Comparison of ENCODE assay signal across 8 mouse cellular contexts in genomic region chr16:90400314-90400713, GRCm38 (mm10). TPM values are rescaled to one million over a fixed set of nuclear protein-coding genes. Genes with fewer than 3 reads are reported as not detected.
DNase-seq lines count a peak whose midpoint lies in the region; ATAC-seq and TF ChIP-seq lines count a peak whose summit lies in the region.

No protein-coding gene starts in this region.

- H3K36me3 ChIP-seq in lung, embryonic 14.5 days (ENCODE audit: insufficient read depth), result no peaks in the 10 kb centered on the region
- 0 out of 2 replicates have a peak, but pooled peaks cover 9% of the 10 kb centered on the region for H3K36me3 ChIP-seq in embryonic facial prominence, embryonic 14.5 days (ENCODE audit: control insufficient read depth, insufficient read depth, low read length)
- no peaks in the 10 kb centered on the region for H3K36me3 ChIP-seq in stomach, embryonic 16.5 days (ENCODE audit: control insufficient read depth, insufficient read depth, low read length)

- H3K4me2 ChIP-seq in lung, embryonic 14.5 days, result 0 out of 2 replicates have a peak overlapping the region, but pooled peaks have one; percentile 20
- peak overlapping the region; percentile 37 for H3K4me2 ChIP-seq in embryonic facial prominence, embryonic 14.5 days (ENCODE audit: low read depth, low read length)
- peak overlapping the region; percentile 21; the same call in 1 of the 2 replicates for H3K4me2 ChIP-seq in stomach, embryonic 16.5 days (ENCODE audit: low read depth, low read length)

- no peaks in the 10 kb centered on the region for H3K27me3 ChIP-seq in lung, embryonic 14.5 days (ENCODE audit: insufficient read depth, low read length)
- H3K27me3 ChIP-seq in embryonic facial prominence, embryonic 14.5 days (replicated peaks; ENCODE audit: control insufficient read depth, insufficient read depth, low read length), result no peaks in the 10 kb centered on the region
- no peaks in the 10 kb centered on the region for H3K27me3 ChIP-seq in stomach, embryonic 16.5 days (ENCODE audit: control insufficient read depth, insufficient read depth, low read length)

- no peak overlapping the region for H3K9ac ChIP-seq in lung, embryonic 14.5 days
- no peak overlapping the region for H3K9ac ChIP-seq in embryonic facial prominence, embryonic 14.5 days (ENCODE audit: low read depth, low read length)
- peak overlapping the region; percentile 11; the same call in 1 of the 2 replicates for H3K9ac ChIP-seq in stomach, embryonic 16.5 days (ENCODE audit: low read length)

- WGBS in lung, embryonic 14.5 days, result 4% methylated on average over 9 of the region's 9 CpGs
- WGBS in embryonic facial prominence, embryonic 14.5 days, result 13% methylated on average over 6 of the region's 9 CpGs
- 8% methylated on average over 8 of the region's 9 CpGs for WGBS in stomach, embryonic 16.5 days

- DNase-seq in lung, embryonic 14.5 days, result peak; percentile 83
- DNase-seq in lung, postnatal 25 days (ENCODE audit: low spot score), result no peak
- peak; percentile 83 for DNase-seq in embryonic facial prominence, embryonic 14.5 days (ENCODE audit: low spot score)
- DNase-seq in kidney, postnatal 25 days, result peak; percentile 70 to 75
- no peak for DNase-seq in layer of hippocampus, adult 18-20 months (ENCODE audit: low spot score in 2 of 2)
- DNase-seq in thymus, postnatal 10 days (ENCODE audit: low spot score in 2 of 2), result no peak
- DNase-seq in left cerebral cortex, adult 9 months (ENCODE audit: low spot score in 2 of 2), result no peak

- peaks cover 26% of the 10 kb centered on the region for H3K4me1 ChIP-seq in lung, embryonic 14.5 days (ENCODE audit: insufficient read depth)
- peaks cover 28% of the 10 kb centered on the region for H3K4me1 ChIP-seq in embryonic facial prominence, embryonic 14.5 days (ENCODE audit: control insufficient read depth, insufficient read depth, low read length)
- peaks cover 9% of the 10 kb centered on the region for H3K4me1 ChIP-seq in stomach, embryonic 16.5 days (ENCODE audit: control insufficient read depth, insufficient read depth, low read length)

- no peak for TF ChIP-seq CTCF in lung, embryonic 14.5 days (IDR thresholded peaks at IDR 0.05; ENCODE audit: low read depth)

- H3K27ac ChIP-seq in lung, embryonic 14.5 days (ENCODE audit: low read depth), result peak overlapping the region; percentile 60
- peak overlapping the region; percentile 78 for H3K27ac ChIP-seq in embryonic facial prominence, embryonic 14.5 days (replicated peaks; ENCODE audit: low read depth, low read length)
- peak overlapping the region; percentile 49; the same call in 1 of the 2 replicates for H3K27ac ChIP-seq in stomach, embryonic 16.5 days (ENCODE audit: low read length)

- peak; percentile 68 for ATAC-seq in lung, embryonic 14.5 days (ENCODE audit: insufficient read depth)
- ATAC-seq in embryonic facial prominence, embryonic 14.5 days (ENCODE audit: low read depth), result peak; percentile 71
- ATAC-seq in stomach, embryonic 16.5 days (ENCODE audit: insufficient read depth, low FRiP score), result peak; percentile 39; the same call in 1 of the 2 replicates

- no peak overlapping the region for H3K4me3 ChIP-seq in lung, embryonic 14.5 days (ENCODE audit: low read depth, low read length)
- H3K4me3 ChIP-seq in embryonic facial prominence, embryonic 14.5 days (ENCODE audit: low read depth, low read length), result no peak overlapping the region
- no peak overlapping the region for H3K4me3 ChIP-seq in stomach, embryonic 16.5 days (replicated peaks; ENCODE audit: low read length)

- no peaks in the 10 kb centered on the region for H3K9me3 ChIP-seq in lung, embryonic 14.5 days (ENCODE audit: low read depth, low read length)
- no peaks in the 10 kb centered on the region for H3K9me3 ChIP-seq in embryonic facial prominence, embryonic 14.5 days (ENCODE audit: control insufficient read depth, low read length)
- H3K9me3 ChIP-seq in stomach, embryonic 16.5 days (replicated peaks; ENCODE audit: control insufficient read depth, low read length), result no peaks in the 10 kb centered on the region

RNA-seq across cellular contexts. Expression of gene Hunk, which starts 14.5 kb away (rescaled TPM):
- 21.2 and 21.3 TPM in 2 replicates for polyA plus RNA-seq in lung, embryonic 14.5 days (2014; fragmentation: Nextera tagmentation; extraction: Ambion mirVana)
- 9.7 and 12.4 TPM in 2 replicates for polyA plus RNA-seq in embryonic facial prominence, embryonic 14.5 days (2014; fragmentation: Nextera tagmentation; extraction: Ambion mirVana)
- 5.6 and 6.0 TPM in 2 replicates for polyA plus RNA-seq in stomach, embryonic 16.5 days (2015; fragmentation: Nextera tagmentation; extraction: Ambion mirVana)
- 10 to 100 TPM; 24.3 to 28.9 TPM for total RNA-seq in layer of hippocampus, adult 18-20 months (2021)

Comparison
In these comparisons a context has a peak if more than half of its experiments do, and no peak if none do; other contexts are left out.
1. DNase-seq: peak in lung, embryonic 14.5 days (single experiment), embryonic facial prominence, embryonic 14.5 days (single experiment) and kidney, postnatal 25 days (2 of 2); none in lung, postnatal 25 days (single experiment), layer of hippocampus, adult 18-20 months (0 of 2), thymus, postnatal 10 days (0 of 2) and left cerebral cortex, adult 9 months (0 of 2).
2. Peak in every context shown above with its lines, with median percentiles within 50 percentile points of each other: ATAC-seq, H3K27ac ChIP-seq and H3K4me2 ChIP-seq.